Mouse (Mus musculus) forebrain, postnatal 0 days (tissue): Measurements from ENCODE around the gene Rpl29. TPM values are rescaled to one million over a fixed set of nuclear protein-coding genes. Genes with fewer than 3 reads are reported as not detected.
A peak's percentile ranks its signal among the peaks of the same experiment; 100 is the strongest.

ENCODE experiments used
- ATAC-seq: fragments of 200-750 bp; cut with Nextera tagmentation; 2 replicates; pipeline ENCODE4 v1.8.0; 2017; ENCODE audit warnings: mild to moderate bottlenecking, moderate library complexity
- DNase-seq: peaks from one replicate; pipeline ENCODE4 v3.0.0-alpha.2; 2015
- H3K27ac ChIP-seq: fragments of 300-500 bp; sonication (generic); 2 replicates; pipeline ENCODE4 v1.5.1; 2014; ENCODE audit warnings: low read depth, mild to moderate bottlenecking, antibody characterized with exemption, low read length, moderate library complexity, mixed read lengths
- H3K27me3 ChIP-seq: fragments of 300-500 bp; sonication (generic); 2 replicates; pipeline ENCODE4 v1.6.1; 2014; ENCODE audit warnings: mild to moderate bottlenecking, low read length, mixed read lengths; ENCODE audit not compliant: insufficient read depth
- H3K36me3 ChIP-seq: fragments of 300-500 bp; sonication (generic); 2 replicates; pipeline ENCODE4 v1.6.1; 2014; ENCODE audit warnings: mild to moderate bottlenecking, moderate library complexity; ENCODE audit not compliant: insufficient read depth
- H3K4me1 ChIP-seq: fragments of 300-500 bp; sonication (generic); 2 replicates; pipeline ENCODE4 v1.6.1; 2014; ENCODE audit warnings: antibody characterized with exemption; ENCODE audit not compliant: insufficient read depth
- H3K4me2 ChIP-seq: fragments of 300-500 bp; sonication (generic); 2 replicates; pipeline ENCODE4 v1.6.1; 2014; ENCODE audit warnings: low read depth, mild to moderate bottlenecking, moderate library complexity
- H3K4me3 ChIP-seq: fragments of 300-500 bp; sonication (generic); 2 replicates; pipeline ENCODE4 v1.5.1; 2014; ENCODE audit warnings: low read depth, low read length, mixed read lengths
- H3K9ac ChIP-seq: fragments of 300-500 bp; sonication (generic); 2 replicates; pipeline ENCODE4 v1.6.1; 2014; ENCODE audit warnings: mild to moderate bottlenecking
- H3K9me3 ChIP-seq: fragments of 300-500 bp; sonication (generic); 2 replicates; pipeline ENCODE4 v1.6.1; 2016; ENCODE audit warnings: low read length
- CTCF ChIP-seq: sonication (generic); IDR thresholded peaks from 2 replicates; pipeline ENCODE4 v1.5.1; 2016; ENCODE audit warnings: antibody characterized with exemption, control low read depth, low read depth
- WGBS: fragments of 180-500 bp; shearing (Covaris S2); extraction: QIAGEN DNeasy Blood & Tissue Kit; methylation state at CpG from one replicate; pipeline ENCODE4 v1.1.7; 2014; 5-methylcytosine and 5-hydroxymethylcytosine counted together
- polyA plus RNA-seq: library from polyadenylated mRNA; unstranded; fragments of >200 nt; fragmentation: Nextera tagmentation; extraction: Ambion mirVana; gene quantifications from 2 replicates; pipeline ENCODE4 v1.2.1, GENCODE M21; 2015
- total RNA-seq: library from RNA; depleted of rRNA; stranded (reverse); fragments of >200 nt; gene quantifications from 2 replicates; pipeline ENCODE4 v1.2.3, GENCODE M21; 2014

Gene Rpl29
- total and polyA plus RNA-seq, 2 experiments from 2014 or later: 678 to 890 TPM

GRCm38 (mm10) chr9:106442680-106443079, 13.4 kb downstream of the Rpl29 start:
- no peaks in the 10 kb centered on the region for H3K27me3 ChIP-seq
- H3K9ac ChIP-seq: no peak overlapping the region
- no peaks in the 10 kb centered on the region for H3K36me3 ChIP-seq
- H3K9me3 ChIP-seq: no peaks in the 10 kb centered on the region
- H3K27ac ChIP-seq: no peak overlapping the region
- H3K4me2 ChIP-seq: no peak overlapping the region
- peaks cover 8% of the 10 kb centered on the region; the same call in 1 of the 2 replicates for H3K4me1 ChIP-seq
- no peak overlapping the region for H3K4me3 ChIP-seq
- ATAC-seq (no peak), DNase-seq (no peak)
- peak; percentile 43 for TF ChIP-seq CTCF
- WGBS: 82% methylated on average over 5 of the region's 5 CpGs

- H3K4me2 ChIP-seq: no peak overlapping the region
- H3K27me3 ChIP-seq: no peaks in the 10 kb centered on the region
- H3K36me3 ChIP-seq: no peaks in the 10 kb centered on the region
- no peak overlapping the region for H3K9ac ChIP-seq
- H3K9me3 ChIP-seq: no peaks in the 10 kb centered on the region
- 79% methylated on average over 4 of the region's 4 CpGs for WGBS
- TF ChIP-seq CTCF: no peak
- H3K4me1 ChIP-seq: peaks cover 19% of the 10 kb centered on the region
- no peak overlapping the region for H3K4me3 ChIP-seq
- ATAC-seq (no peak), DNase-seq (no peak)
- H3K27ac ChIP-seq: no peak overlapping the region
These were observed 15.6 kb downstream of the Rpl29 start for GRCm38 (mm10) chr9:106444836-106445235.

GRCm38 (mm10) chr9:106447348-106447747, 18.1 kb downstream of the Rpl29 start, which contains the start of the genes Abhd14b and Abhd14a:
TSS of gene Abhd14b (plus strand) at chr9:106447459.
TSS of gene Abhd14a (minus strand) at chr9:106447678.
- WGBS: 3% methylated on average over 24 of the region's 24 CpGs
- H3K27ac ChIP-seq: peak within 1 kb of the TSS; percentile 60

GRCm38 (mm10) chr9:106447951-106448350, 18.7 kb downstream of the Rpl29 start:
- no peak for TF ChIP-seq CTCF
- no peaks in the 10 kb centered on the region for H3K9me3 ChIP-seq
- peak overlapping the region; percentile 82 for H3K4me2 ChIP-seq
- 40% methylated on average over 9 of the region's 9 CpGs for WGBS
- H3K36me3 ChIP-seq: no peaks in the 10 kb centered on the region
- ATAC-seq: no peak
- no peaks in the 10 kb centered on the region for H3K27me3 ChIP-seq
- H3K4me3 ChIP-seq: peak overlapping the region; percentile 55
- H3K9ac ChIP-seq: peak overlapping the region; percentile 63; the same call in 1 of the 2 replicates
- 0 out of 2 replicates have a peak overlapping the region, but pooled peaks have one; percentile 11 for H3K27ac ChIP-seq
- DNase-seq: no peak
- peaks cover 24% of the 10 kb centered on the region for H3K4me1 ChIP-seq

More at GRCm38 (mm10) chr9:106447348-106447747, 18.1 kb downstream of the Rpl29 start, which contains the start of the genes Abhd14b and Abhd14a:
- TF ChIP-seq CTCF: peak; percentile 73
- Histone ChIP-seq H3K4me3 (peak within 1 kb of the TSS; percentile 55), H3K4me1 (peaks cover 19% of the 10 kb centered on the region), H3K27me3 (no peaks in the 10 kb centered on the region), H3K9ac (peak within 1 kb of the TSS; percentile 63), H3K4me2 (peak within 1 kb of the TSS; percentile 82), H3K9me3 (no peaks in the 10 kb centered on the region), H3K36me3 (no peaks in the 10 kb centered on the region)
- peak; percentile 88 for ATAC-seq
- peak; percentile 91 for DNase-seq

GRCm38 (mm10) chr9:106448498-106449031, 19.3 kb downstream of the Rpl29 start:
- H3K4me2 ChIP-seq: peak overlapping the region; percentile 82
- TF ChIP-seq CTCF: peak; percentile 78
- no peaks in the 10 kb centered on the region for H3K27me3 ChIP-seq
- H3K9me3 ChIP-seq: no peaks in the 10 kb centered on the region
- H3K4me3 ChIP-seq: peak overlapping the region; percentile 55
- H3K4me1 ChIP-seq: peaks cover 26% of the 10 kb centered on the region
- DNase-seq (peak; percentile 83), ATAC-seq (peak; percentile 78)
- 3% methylated on average over 23 of the region's 23 CpGs for WGBS
- peak overlapping the region; percentile 54; the same call in 1 of the 2 replicates for H3K27ac ChIP-seq
- no peaks in the 10 kb centered on the region for H3K36me3 ChIP-seq
- H3K9ac ChIP-seq: peak overlapping the region; percentile 57

GRCm38 (mm10) chr9:106449947-106450346, 20.7 kb downstream of the Rpl29 start:
- DNase-seq (no peak), ATAC-seq (no peak)
- H3K4me1 ChIP-seq: peaks cover 26% of the 10 kb centered on the region
- no peak overlapping the region for H3K27ac ChIP-seq
- H3K27me3 ChIP-seq: no peaks in the 10 kb centered on the region
- H3K9me3 ChIP-seq: no peaks in the 10 kb centered on the region
- no peak for TF ChIP-seq CTCF
- H3K4me3 ChIP-seq: no peak overlapping the region
- 90% methylated on average over 8 of the region's 8 CpGs for WGBS
- no peak overlapping the region for H3K4me2 ChIP-seq
- no peak overlapping the region for H3K9ac ChIP-seq
- H3K36me3 ChIP-seq: no peaks in the 10 kb centered on the region

GRCm38 (mm10) chr9:106450661-106451060, 21.4 kb downstream of the Rpl29 start:
- no peak for TF ChIP-seq CTCF
- 26% methylated on average over 9 of the region's 9 CpGs for WGBS

More at GRCm38 (mm10) chr9:106450661-106451060, 21.4 kb downstream of the Rpl29 start:
- no peak for DNase-seq
- no peak overlapping the region for H3K27ac ChIP-seq
- H3K4me2 ChIP-seq: no peak overlapping the region
- no peak overlapping the region for H3K4me3 ChIP-seq
- H3K9ac ChIP-seq: no peak overlapping the region
- H3K36me3 ChIP-seq: no peaks in the 10 kb centered on the region
- no peaks in the 10 kb centered on the region for H3K9me3 ChIP-seq
- no peaks in the 10 kb centered on the region for H3K27me3 ChIP-seq
- H3K4me1 ChIP-seq: peaks cover 28% of the 10 kb centered on the region
- no peak for ATAC-seq
